Mouse (Mus musculus) R1 (cell line): ENCODE data around the gene Twf1.

ENCODE experiments used
- DNase-seq: peaks from one replicate; pipeline ENCODE4 v3.0.0-alpha.2; 2018; ENCODE audit warnings: low read depth, low spot score

The Twf1 gene

DNA sequence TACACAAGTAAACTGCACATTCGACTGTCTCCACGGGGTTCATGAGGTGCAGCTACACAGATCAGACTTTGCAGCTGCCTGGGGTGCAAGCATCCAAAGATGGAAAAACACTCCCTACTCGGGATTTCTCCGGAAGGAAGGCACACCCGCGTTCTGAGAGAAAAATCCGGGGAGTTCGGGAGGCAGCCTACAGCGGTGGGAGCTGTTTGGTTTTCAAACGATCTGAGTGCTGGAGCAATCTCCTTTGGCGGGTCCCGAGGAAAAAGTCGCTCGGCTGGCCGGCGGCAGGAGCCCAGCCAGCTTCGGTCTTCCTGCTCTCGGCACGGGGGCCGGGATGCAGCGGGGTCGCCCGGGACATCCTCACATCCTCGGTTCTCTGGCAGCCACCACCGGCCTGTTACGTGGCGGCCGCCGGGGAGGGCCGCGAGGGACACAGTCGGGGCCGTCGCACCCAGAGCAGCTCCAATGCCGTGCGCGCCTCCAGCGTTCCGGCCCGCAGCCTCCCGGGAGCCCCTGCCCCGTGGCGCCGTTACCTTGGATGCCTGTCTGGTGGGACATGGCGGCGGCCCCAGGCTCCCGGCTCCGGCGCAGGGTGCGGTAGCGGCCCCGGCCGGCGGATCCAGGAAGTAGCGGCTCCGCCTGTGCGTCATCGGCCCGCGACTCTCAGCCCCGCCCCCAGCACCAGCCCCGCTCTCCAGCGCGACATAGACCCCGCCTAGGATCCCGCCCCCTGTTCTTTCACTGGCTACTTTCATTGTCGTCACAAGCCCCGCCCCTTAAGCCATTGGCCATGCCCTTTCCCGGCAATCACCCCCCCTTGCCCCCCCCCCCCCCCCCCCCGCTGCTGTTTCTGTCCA lies at the start of gene Twf1:
Twf1 (minus strand) TSS at position 671 of the 857 bp plus-strand sequence.
- peak; percentile 94 for DNase-seq

DNA sequence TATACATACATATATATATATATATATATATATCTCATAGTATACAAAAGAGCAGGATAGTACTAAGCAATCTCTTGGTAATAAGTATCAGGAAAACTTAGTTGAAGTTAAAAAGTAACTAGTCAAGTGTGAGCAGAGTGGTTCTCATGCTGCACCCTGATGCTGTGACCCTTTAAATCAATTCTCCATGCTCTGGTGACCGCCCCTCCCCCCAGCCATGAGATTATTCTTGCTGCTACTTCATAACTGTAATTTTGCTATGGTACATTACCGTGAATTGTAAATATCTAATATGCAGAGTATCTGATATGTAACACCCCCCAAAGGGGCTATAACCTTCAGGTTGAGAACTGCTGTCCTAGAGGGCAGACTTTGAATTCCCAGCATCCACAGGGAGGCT lies 49.4 kb upstream of the Twf1 start:
- DNase-seq, result no peak

DNA sequence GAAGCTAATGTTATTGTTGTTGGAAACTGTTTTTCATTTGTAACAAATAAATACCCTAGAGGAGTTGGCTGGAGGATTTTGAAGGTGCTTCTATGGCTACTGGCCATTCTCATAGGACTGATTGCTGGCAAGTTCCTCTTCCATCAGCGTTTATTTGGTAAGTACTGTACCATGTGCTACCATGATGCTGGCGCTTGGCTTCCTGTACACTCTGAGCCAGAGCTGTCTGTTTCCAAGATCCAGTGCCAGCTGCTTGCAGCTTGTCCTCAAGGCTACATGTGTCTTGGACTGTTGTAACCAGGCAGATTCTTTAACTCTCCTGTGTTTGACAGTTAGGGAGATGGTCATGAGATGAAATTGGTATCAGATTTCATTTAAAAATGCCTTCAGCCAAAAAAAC lies 48.5 kb upstream of the Twf1 start:
- no peak for DNase-seq

GRCm38 (mm10) chr15:94634524-94634923 lies 44.8 kb upstream of the Twf1 start:
- DNase-seq, result no peak

GRCm38 (mm10) chr15:94630553-94630952 lies 40.9 kb upstream of the Twf1 start:
- no peak for DNase-seq

DNA sequence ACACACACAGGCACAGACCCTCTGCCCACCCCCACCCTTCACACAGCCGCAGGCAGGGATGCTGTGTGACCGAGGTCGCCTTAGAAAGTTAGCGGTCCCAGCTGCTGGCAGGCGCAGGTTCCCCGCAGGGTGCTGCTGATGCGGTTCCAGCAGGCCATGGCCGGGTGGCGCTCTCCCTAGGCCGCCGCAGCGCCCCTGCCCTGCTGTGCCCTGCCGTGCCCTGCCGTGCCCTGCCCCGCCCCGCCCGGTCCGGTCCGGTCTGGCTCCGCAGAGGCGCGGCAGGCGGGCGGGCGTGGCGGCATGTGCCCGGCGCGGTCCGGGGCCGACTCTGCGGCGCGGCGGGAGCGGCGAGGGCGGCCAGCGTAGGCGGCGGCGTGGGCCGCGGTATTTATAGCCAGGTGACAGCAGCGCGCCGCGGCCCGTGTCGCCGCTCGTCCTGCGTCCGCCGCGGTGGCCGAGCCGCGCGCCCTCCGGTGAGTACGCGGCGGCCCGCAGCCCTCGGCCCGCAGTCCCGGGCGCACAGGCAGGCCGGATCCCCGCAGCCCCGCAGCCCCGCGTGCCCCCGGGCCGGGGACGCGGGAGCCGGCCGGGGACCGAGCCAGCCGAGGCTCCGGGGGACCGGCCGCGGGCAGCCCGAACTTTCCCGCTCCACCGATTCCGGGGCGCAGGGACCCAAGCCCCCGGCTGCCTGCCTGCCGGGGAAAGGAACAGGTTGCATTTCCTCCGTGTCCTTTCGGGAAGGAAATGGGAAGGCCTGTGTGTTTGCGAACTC lies 39.3 kb upstream of the Twf1 start, which contains the start of gene Tmem117:
Tmem117 (plus strand) TSS at position 403 of the 772 bp plus-strand sequence.
- DNase-seq, result peak; percentile 69

- DNase-seq, result no peak
Observed at GRCm38 (mm10) chr15:94628463-94628829, 38.8 kb upstream of the Twf1 start.

DNA sequence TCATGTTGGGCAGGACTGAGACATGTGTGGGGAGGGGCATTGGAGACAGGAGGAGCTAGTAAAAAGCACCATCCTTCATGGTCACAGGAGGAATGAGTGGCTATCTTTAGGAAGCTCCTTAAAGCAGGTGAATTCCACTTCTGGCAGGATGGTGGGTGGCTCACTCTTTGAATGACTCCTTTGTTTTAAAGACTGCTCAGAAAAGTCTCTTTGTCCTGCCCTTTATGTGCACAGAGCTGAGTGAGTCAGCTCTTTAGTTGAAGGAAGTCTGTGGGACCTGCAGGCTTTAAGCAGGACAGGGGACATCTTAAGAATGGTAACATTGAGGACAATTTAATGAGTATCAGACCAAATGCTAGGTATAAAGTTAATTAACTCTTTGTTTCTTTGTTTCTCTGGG lies 31.2 kb upstream of the Twf1 start:
- DNase-seq, result peak; percentile 61

- no peak for DNase-seq
Observed at GRCm38 (mm10) chr15:94616036-94616435, 26.3 kb upstream of the Twf1 start.

GRCm38 (mm10) chr15:94607768-94608167 lies 18.1 kb upstream of the Twf1 start:
- no peak for DNase-seq

GRCm38 (mm10) chr15:94602441-94602840 lies 12.8 kb upstream of the Twf1 start:
- no peak for DNase-seq

- peak; percentile 82 for DNase-seq
Observed at GRCm38 (mm10) chr15:94601339-94601738, 11.7 kb upstream of the Twf1 start.

GRCm38 (mm10) chr15:94600145-94600707 lies 10.5 kb upstream of the Twf1 start:
- no peak for DNase-seq

DNA sequence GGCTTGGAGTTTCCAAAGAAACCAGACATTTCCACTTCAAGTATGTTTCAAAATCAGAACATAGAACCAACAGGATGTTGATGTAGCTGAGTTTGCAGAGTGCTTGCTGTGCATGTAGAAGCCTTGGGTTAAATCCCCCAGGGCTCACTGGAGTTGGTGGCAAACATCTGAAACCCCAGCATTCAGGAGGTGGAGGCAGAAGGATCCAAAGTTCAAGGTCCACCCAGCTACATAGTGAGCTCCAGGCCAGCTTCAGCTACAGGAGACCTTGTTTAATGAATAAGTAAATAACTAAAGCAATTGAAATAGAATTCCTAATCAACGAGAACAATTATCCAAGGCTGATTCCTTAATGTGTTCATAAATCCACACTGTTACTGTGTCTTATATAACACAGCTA lies 3.9 kb upstream of the Twf1 start:
- no peak for DNase-seq

DNA sequence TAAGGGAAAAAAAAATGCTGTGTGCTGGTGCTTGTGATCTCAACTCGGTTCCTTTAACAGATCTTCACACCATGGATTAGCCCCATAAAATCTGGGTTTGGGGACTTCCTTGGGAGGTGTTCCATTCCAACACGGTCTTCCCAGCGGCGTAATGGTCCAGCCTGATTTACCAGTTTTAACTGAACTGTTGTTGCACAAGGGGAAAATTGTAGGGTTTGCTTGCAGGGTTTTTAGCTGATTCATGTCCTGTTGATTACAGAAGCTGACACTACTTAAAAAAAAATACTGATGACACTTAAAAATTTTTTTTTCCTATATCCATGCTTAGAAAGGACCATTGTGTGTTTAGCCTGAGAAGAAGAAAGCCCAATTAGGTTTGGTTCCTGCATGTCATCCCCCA lies 1.7 kb upstream of the Twf1 start:
- no peak for DNase-seq

GRCm38 (mm10) chr15:94590083-94590482 lies 394 bp upstream of the Twf1 start:
- DNase-seq, result no peak

DNA sequence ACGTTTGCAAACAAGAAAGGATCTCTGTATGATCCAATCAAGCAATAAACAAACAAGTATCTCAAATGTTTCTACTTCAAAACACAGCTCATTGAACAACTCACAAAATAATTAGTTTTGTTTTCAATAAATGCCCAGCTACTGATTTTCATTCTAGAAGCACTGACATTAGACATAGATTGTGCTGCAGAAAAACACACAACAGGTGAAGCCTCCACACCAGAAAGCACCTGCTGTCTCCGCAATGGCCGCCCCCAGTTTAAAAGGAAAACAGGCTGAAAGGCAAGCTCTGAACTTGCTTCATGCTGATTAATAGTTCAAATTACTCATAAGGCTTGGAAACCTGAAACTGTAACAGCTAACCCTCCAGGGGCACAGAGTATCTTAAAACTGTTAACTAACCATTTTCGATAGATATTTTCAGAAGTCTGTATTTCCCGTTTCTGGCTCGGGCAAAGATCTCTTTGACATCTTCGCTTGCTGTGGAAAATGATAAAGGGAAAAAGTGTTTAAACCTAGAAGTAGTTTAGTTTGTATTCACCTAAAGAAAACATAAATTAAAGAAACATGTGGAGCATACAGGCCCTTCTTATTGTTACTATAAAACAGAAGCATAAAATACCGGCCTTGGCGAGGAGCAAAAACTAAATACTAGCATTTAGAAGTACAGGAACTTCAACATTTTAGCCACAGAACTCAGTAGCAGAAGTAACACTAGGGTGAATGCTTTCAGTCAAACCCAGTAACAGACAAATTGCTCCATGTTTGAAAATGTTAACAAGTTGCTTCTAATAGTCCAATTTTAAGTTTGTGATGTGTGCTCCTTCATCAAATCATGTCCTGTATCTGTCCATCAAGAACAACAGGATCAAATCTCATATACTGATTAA lies 1.6 kb downstream of the Twf1 start:
- no peak for DNase-seq

- DNase-seq, result peak; percentile 64
Observed at GRCm38 (mm10) chr15:94584738-94585137, 5.0 kb downstream of the Twf1 start.

DNA sequence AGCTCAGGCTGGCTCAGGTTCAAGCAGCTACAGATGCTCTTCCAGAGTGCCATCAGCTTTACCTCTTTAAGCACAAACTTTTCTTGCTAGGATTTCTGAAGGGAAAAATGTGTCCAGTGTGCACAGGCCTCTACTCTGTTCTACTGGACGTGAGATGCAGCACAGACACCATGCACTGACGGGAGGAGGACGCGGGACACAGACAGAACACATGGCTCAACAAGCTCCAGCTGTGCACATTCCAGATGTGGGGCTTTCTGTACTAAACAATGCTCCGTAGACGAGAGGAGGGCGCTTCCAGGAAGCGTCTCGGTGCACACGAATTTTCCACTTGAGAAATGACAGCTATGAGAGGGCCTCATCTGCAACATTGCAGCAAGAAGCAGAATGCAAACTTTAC lies 6.5 kb downstream of the Twf1 start:
- peak; percentile 25 for DNase-seq

DNA sequence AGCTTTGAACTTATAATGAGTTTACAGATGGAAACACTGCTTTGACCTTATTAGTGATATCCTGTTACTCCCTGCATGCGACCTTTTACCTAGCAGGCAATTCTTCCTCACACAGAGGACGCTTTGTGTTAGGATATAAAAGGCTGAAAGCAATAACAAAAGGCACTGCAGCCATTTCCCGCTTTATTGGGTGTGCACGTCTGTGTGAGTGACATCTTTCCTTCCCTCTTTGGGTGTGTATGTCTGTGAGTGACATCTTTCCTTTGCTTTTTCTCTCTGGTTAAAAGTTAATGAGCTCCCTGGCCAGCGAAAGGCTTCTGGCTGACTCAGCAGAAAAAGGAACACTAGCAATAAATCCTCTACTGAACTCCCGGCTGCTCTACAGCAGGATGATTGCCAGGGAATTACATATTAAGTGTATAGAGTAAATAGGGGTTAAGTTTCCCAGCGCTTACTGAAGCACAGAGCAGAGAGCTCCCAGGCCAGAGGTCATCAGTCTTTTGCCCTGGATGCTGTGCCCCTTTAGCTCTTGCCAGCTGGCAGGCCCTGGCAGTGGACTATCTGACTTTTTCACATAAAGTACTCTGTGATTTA lies 7.6 kb downstream of the Twf1 start:
- peak; percentile 87 for DNase-seq
